Mouse (Mus musculus) colon, adult 2 months (tissue): ENCODE results near the gene Gm17374. TPM values are rescaled to one million over a fixed set of nuclear protein-coding genes. Genes with fewer than 3 reads are reported as not detected.

Source experiments
- polyA plus RNA-seq: library from polyadenylated mRNA; depleted of rRNA; stranded (reverse); fragments of >200 nt; gene quantifications from 2 replicates; pipeline ENCODE4 v1.2.3, GENCODE M21; 2012; rRNA removed

Gm17374 gene
- polyA plus RNA-seq: not detected in 2 replicates

GRCm38 (mm10) chr2:140151743-140152142 is at the start of gene Gm17374:
TSS of gene Gm17374 (plus strand) at chr2:140152043.

GRCm38 (mm10) chr2:140170127-140170802 is 18.4 kb downstream of the Gm17374 start, which contains the start of the genes Esf1 and Ndufaf5:
TSS of gene Esf1 (minus strand) at chr2:140170564.
TSS of gene Ndufaf5 (plus strand) at chr2:140170649.

Other genes with a start within 250 kb of the Gm17374 start
- 2.4 and 2.5 TPM in 2 replicates for gene Tasp1, start 85.2 kb upstream of the Gm17374 start, polyA plus RNA-seq
- 0.25 and 0.27 TPM in 2 replicates for gene Esf1, start 18.5 kb downstream of the Gm17374 start, polyA plus RNA-seq
- gene Ndufaf5, start 18.6 kb downstream of the Gm17374 start, polyA plus RNA-seq: 4.5 and 5.6 TPM in 2 replicates
- not detected in 2 replicates for gene Sel1l2, start 237.7 kb downstream of the Gm17374 start, polyA plus RNA-seq
- 7.0 and 11.4 TPM in 2 replicates for gene Macrod2, start 243.3 kb downstream of the Gm17374 start, polyA plus RNA-seq